Mouse (Mus musculus) megakaryocyte, embryonic 14.5 days (primary cell): ENCODE data around the gene Akr1c6. TPM values are rescaled to one million over a fixed set of nuclear protein-coding genes. Genes with fewer than 3 reads are reported as not detected.

Experiments used
- H3K27me3 ChIP-seq: replicated peaks from 2 replicates; pipeline ENCODE3; 2012; ENCODE audit warnings: inconsistent platforms
- H3K36me3 ChIP-seq: replicated peaks from 2 replicates; pipeline ENCODE3; 2012; ENCODE audit warnings: low read length, inconsistent platforms, mixed read lengths
- H3K4me1 ChIP-seq: 2 replicates; pipeline ENCODE4 v1.6.1; 2012; ENCODE audit warnings: inconsistent platforms
- H3K4me3 ChIP-seq: replicated peaks from 2 replicates; pipeline ENCODE3; 2012; ENCODE audit warnings: moderate library complexity, mild to moderate bottlenecking, inconsistent platforms
- H3K9me3 ChIP-seq: 2 replicates; pipeline ENCODE4 v1.6.1; 2012; ENCODE audit warnings: inconsistent platforms
- FLI1 ChIP-seq: IDR thresholded peaks from 2 replicates; pipeline ENCODE4 v1.6.1; 2012; ENCODE audit warnings: low read length, inconsistent platforms, mixed read lengths
- GATA1 ChIP-seq: IDR thresholded peaks from 3 replicates; pipeline ENCODE4 v1.6.1; 2012; ENCODE audit warnings: mixed read lengths, low read length, inconsistent platforms, borderline replicate concordance
- polyA plus RNA-seq: library from polyadenylated mRNA; stranded (reverse); fragments of >175 nt; gene quantifications from 2 replicates; pipeline ENCODE4 v1.2.3, GENCODE M21; 2012; ENCODE audit warnings: low replicate concordance; ENCODE audit not compliant: insufficient read depth

Akr1c6 gene
- polyA plus RNA-seq, 1 experiment = not detected

GRCm38 (mm10) chr13:4431129-4431528 is 3.0 kb upstream of the Akr1c6 start:
- no peaks in the 10 kb centered on the region for H3K4me1 ChIP-seq
- no peaks in the 10 kb centered on the region for H3K36me3 ChIP-seq
- no peaks in the 10 kb centered on the region for H3K9me3 ChIP-seq
- H3K27me3 ChIP-seq = no peaks in the 10 kb centered on the region
- no peak overlapping the region for H3K4me3 ChIP-seq
- TF ChIP-seq GATA1 (no peak), FLI1 (no peak)

DNA sequence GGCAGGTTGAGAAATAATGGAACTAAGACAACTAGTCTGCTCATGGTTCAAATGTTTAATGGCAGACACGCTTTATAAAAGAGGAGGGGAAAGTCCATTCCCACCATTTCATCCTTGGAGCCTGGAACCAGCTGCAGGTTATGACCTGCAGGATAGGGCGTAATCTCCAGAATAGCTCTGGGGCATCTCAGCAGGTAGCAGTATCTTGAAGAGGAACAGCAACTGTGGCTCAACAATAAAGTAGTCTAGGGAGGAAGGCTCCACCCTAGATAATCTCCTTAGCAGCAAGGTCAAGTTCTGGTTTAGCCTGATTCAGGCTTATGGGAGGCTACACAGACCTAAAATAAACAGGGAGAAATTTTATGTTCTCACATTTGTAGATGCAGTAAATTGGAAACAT is 31.5 kb downstream of the Akr1c6 start:
- 0 out of 2 replicates have a peak, but pooled peaks cover 2% of the 10 kb centered on the region for H3K9me3 ChIP-seq
- H3K4me3 ChIP-seq = no peak overlapping the region
- TF ChIP-seq FLI1 (no peak), GATA1 (no peak)
- no peaks in the 10 kb centered on the region for H3K4me1 ChIP-seq
- no peaks in the 10 kb centered on the region for H3K36me3 ChIP-seq
- H3K27me3 ChIP-seq = no peaks in the 10 kb centered on the region

- no peaks in the 10 kb centered on the region for H3K36me3 ChIP-seq
- H3K9me3 ChIP-seq = 0 out of 2 replicates have a peak, but pooled peaks cover 2% of the 10 kb centered on the region
- H3K4me1 ChIP-seq = no peaks in the 10 kb centered on the region
- TF ChIP-seq FLI1 (no peak), GATA1 (no peak)
- H3K27me3 ChIP-seq = no peaks in the 10 kb centered on the region
- H3K4me3 ChIP-seq = no peak overlapping the region
These were observed 33.8 kb downstream of the Akr1c6 start for GRCm38 (mm10) chr13:4467896-4468295.

Other genes starting within 250 kb of the Akr1c6 start
- 4.7 TPM in 1 of 2 replicates, not detected in the other for gene Akr1c13, start 243.2 kb upstream of the Akr1c6 start, polyA plus RNA-seq
- gene Akr1c19, start 205.6 kb upstream of the Akr1c6 start, polyA plus RNA-seq = not detected in 2 replicates
- gene Akr1c12, start 154.9 kb upstream of the Akr1c6 start, polyA plus RNA-seq = 0.22 TPM in 1 of 2 replicates, not detected in the other
- gene Akr1c20, start 89.0 kb downstream of the Akr1c6 start, polyA plus RNA-seq = not detected in 2 replicates
- not detected in 2 replicates for gene Akr1c21, start 139.8 kb downstream of the Akr1c6 start, polyA plus RNA-seq
- not detected in 2 replicates for gene Akr1e1, start 174.9 kb downstream of the Akr1c6 start, polyA plus RNA-seq